Mouse (Mus musculus): ENCODE measurements around the gene Tbc1d19.

Tbc1d19 gene

GRCm38 (mm10) chr5:53909201-53909600, 99.8 kb downstream of the Tbc1d19 start:
- DNase-seq (ENCODE audit: low spot score): no peak

DNA sequence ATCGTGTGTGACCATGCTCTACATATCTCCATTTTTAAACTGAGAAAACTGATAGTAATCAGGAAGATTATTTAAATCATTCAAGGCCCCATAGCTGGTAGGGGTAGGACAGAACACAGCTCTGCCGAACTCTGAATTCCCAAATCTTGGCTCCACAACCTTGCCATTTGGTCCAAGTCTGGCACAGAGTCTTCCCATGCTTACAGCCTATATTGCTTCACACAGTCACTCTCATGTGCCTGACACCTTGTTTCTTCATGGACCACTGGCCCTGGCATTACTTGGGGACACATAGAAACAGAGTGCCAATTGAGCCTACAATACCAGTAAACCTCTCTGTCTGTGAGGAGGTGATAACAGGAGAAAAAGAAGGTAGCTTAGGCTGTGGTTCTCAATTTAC, 111.0 kb downstream of the Tbc1d19 start:
- no peak for DNase-seq (ENCODE audit: low spot score)

GRCm38 (mm10) chr5:53922149-53922904, 112.9 kb downstream of the Tbc1d19 start:
- no peak for DNase-seq (ENCODE audit: low spot score)

DNA sequence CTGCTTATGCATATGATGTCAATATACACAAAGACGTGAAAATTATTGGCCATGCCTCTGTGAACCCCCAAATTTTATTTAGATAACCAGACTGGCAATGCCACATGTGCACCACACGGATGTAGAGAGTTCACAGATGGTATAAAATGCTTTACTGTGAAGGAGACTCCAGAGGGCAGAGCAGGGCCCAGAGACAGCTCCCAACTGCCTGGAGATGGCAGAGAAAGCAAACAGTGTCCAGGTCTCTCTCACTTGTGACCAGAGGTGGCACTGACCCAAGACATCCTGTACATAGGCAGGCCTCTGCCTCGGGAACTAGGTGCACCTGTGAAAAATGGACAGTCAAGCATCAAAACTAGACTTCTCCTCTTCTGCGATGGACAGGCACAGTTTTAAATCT, 114.6 kb downstream of the Tbc1d19 start:
- DNase-seq (ENCODE audit: low spot score): no peak

- DNase-seq (ENCODE audit: low spot score): no peak
Observed at GRCm38 (mm10) chr5:53926301-53926855, 117.0 kb downstream of the Tbc1d19 start.

- no peak for DNase-seq (ENCODE audit: low spot score)
Observed at GRCm38 (mm10) chr5:53927886-53928285, 118.5 kb downstream of the Tbc1d19 start.

DNA sequence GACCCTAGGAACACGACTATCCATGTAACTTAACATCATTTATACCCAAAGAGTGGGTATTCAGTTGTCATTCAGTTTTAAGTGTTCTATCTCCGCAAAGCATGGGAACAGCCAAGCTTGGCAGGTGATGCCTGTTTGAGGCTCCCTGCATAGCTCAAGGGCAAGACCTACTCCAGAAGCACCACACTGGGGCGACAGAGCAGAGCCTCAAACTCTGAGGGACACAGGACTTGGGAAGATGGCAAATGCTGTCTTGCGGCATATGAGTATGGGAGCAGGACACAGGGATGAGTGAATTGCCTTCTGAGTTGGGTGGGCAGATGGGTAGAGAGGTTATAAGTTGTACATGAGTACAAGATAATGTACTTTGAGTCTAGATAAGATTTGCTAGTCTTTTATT, 119.1 kb downstream of the Tbc1d19 start:
- DNase-seq (ENCODE audit: low spot score): no peak

- DNase-seq (ENCODE audit: low spot score): no peak
Observed at GRCm38 (mm10) chr5:53929205-53929614, 119.8 kb downstream of the Tbc1d19 start.

- no peak for DNase-seq (ENCODE audit: low spot score)
Observed at GRCm38 (mm10) chr5:53929814-53930213, 120.4 kb downstream of the Tbc1d19 start.

GRCm38 (mm10) chr5:53931011-53931410, 121.6 kb downstream of the Tbc1d19 start:
- DNase-seq (ENCODE audit: low spot score): no peak

GRCm38 (mm10) chr5:53933628-53934027, 124.2 kb downstream of the Tbc1d19 start:
- DNase-seq (ENCODE audit: low spot score): no peak

DNA sequence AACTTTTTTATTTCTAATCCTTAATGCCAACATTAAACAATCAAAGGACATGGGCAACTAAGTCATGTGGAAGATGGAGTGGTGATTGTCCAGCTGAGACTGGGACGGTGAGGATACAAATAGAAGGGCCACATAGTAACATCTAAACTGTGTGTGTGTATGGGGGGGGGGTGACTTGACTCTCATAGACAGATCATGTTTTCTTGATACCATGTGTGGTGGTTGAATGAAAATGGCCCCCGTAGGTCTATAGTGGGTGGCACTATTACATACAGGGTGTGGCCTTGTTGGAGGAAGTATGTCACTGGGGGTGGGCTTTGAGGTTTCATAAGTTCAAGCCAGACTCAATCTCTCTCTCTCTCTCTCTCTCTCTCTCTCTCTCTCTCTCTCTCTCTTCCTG, 124.6 kb downstream of the Tbc1d19 start:
- no peak for DNase-seq (ENCODE audit: low spot score)

GRCm38 (mm10) chr5:53934826-53935225, 125.4 kb downstream of the Tbc1d19 start:
- no peak for DNase-seq (ENCODE audit: low spot score)

GRCm38 (mm10) chr5:53937187-53937586, 127.8 kb downstream of the Tbc1d19 start:
- DNase-seq (ENCODE audit: low spot score): no peak

GRCm38 (mm10) chr5:53939026-53939425, 129.6 kb downstream of the Tbc1d19 start:
- no peak for DNase-seq (ENCODE audit: low spot score)

GRCm38 (mm10) chr5:53941322-53942024, 132.1 kb downstream of the Tbc1d19 start:
- no peak for DNase-seq (ENCODE audit: low spot score)

DNA sequence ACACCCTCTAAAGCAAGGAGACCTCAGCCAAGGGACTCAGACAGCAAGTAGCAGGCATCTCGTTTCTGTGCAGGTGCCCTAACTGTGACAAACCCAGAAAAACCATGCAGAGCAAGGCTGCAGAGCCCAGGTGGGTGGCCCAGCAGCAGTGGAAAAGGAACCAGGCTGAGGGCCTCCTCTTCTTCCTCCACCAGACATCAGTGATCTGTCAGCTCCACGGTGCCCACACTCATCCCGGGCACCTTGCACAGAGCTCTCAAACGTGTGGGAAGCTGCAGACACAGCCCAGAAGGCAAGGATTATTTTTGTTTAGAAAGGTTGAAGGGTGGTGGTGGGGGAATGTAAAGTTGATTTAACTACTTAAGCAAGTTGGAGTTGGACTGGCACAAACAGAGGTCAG, 132.9 kb downstream of the Tbc1d19 start:
- no peak for DNase-seq (ENCODE audit: low spot score)

DNA sequence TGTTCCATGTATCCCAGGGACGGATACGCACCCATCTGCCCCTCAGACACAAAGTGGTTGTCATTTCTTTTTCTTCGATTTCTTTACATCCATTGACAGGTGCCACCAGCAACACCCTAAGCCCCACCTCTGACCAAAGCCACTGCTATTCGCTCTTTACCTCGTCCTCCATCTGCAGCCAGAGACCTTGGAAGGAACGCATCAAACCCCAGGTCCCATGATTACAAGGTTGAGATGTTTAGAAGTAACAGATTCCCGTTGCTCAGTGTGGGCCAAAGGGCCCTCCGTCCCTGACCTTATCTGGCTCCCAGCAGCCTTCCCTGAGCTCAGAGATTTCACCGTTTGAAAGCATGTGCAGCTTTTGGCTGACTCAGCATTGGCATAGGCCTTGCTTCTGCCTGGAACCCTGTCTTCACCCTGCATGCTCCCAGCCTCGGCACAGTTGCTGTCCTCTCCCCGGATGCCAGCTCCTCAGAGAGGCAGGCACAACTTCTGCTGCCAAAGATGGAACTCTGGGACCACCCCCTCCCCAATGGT, 134.0 kb downstream of the Tbc1d19 start:
- DNase-seq (ENCODE audit: low spot score): no peak

DNA sequence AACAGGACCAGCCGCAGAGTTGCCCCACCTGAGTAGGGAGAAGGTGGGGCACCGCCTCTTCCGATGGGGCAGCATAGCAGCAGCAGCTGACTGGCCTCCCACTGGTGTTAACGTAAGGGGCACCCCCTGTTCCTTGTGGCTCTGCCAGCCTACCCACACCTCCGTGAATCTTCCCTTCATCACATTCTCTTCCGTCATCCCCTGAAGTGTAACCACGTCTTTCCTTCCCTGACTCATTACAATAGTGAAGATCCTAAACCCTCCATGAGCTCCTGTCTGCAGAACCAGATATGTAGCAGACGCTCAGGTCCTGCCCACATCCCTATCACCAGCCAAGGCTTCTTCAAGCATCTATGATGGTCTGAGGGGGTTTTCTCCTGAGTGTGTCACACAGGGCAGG, 137.3 kb downstream of the Tbc1d19 start:
- no peak for DNase-seq (ENCODE audit: low spot score)

- no peak for DNase-seq (ENCODE audit: low spot score)
Observed at GRCm38 (mm10) chr5:53947549-53948183, 138.3 kb downstream of the Tbc1d19 start.

- no peak for DNase-seq (ENCODE audit: low spot score)
Observed at GRCm38 (mm10) chr5:53948606-53949266, 139.3 kb downstream of the Tbc1d19 start.

GRCm38 (mm10) chr5:53950189-53950588, 140.8 kb downstream of the Tbc1d19 start:
- no peak for DNase-seq (ENCODE audit: low spot score)
